Mouse (Mus musculus): ENCODE measurements around the gene Gm973. TPM values are rescaled to one million over a fixed set of nuclear protein-coding genes. Genes with fewer than 3 reads are reported as not detected.
"Not testable (repeated sequence)": the region's sequence is repeated elsewhere in the genome, so short reads cannot be mapped to it uniquely, and the experiment has no call there.

Gene Gm973
- polyA plus RNA-seq, 1 experiment = not detected

DNA sequence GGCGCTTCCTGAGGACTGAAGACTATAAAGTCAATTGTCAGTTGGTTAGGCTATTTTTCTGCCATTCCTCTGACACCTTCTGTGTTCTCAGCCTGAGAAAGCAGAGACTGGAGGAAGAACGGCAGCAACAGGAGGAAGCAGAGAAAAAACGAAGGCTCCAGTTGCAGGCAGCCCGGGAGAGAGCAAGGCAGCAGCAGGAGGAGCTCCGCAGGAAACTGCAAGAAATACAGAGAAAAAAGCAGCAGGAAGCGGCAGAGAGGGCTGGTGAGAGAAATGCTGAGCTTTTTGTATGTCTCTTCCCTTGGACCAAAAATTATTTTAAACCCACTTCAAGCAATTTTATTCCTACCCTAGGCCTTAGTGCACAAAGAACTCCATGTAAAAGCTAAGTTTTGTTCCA lies 117.0 kb downstream of the Gm973 start:
- H3K79me3 ChIP-seq (ENCODE audit: low read depth) = no peaks in the 10 kb centered on the region
- H3K79me2 ChIP-seq (ENCODE audit: control insufficient read depth, insufficient read depth) = no peaks in the 10 kb centered on the region
- H3K27me3 ChIP-seq (ENCODE audit: control insufficient read depth, insufficient read depth, insufficient read length) = no peaks in the 10 kb centered on the region
- no peak overlapping the region for H3ac ChIP-seq (ENCODE audit: control insufficient read depth, insufficient read length, low read depth)
- TF ChIP-seq USF1 (IDR thresholded peaks at IDR 0.05; ENCODE audit: low read depth) = no peak
- no peaks in the 10 kb centered on the region for H3K36me3 ChIP-seq (ENCODE audit: control insufficient read depth, insufficient read depth)
- H3K4me3 ChIP-seq (ENCODE audit: insufficient read depth, poor library complexity, severe bottlenecking) = no peak overlapping the region

DNA sequence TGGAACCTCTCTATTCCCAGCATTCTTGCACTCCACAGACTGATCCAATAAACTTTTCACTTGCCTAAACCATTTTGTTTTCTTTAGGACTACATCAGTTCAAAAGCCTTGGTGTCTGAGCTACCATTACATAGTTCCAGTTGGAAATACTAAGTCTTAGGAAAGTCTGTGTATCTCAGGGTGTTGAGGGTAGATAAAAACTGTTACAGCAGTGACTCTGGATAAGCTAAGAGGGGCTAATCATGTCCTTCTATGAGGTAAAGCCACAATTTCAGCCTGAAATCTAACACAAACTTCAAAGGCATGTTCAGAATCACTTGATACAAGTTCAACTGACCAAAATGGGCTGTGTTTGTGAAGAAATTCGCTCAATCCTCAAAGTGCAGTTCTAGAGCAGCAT lies 120.3 kb downstream of the Gm973 start:
- Histone ChIP-seq H3K36me3 (ENCODE audit: control insufficient read depth, insufficient read depth) (peaks cover 19% of the 10 kb centered on the region), H3K27me3 (ENCODE audit: control insufficient read depth, insufficient read depth, insufficient read length) (no peaks in the 10 kb centered on the region), H3K79me2 (ENCODE audit: control insufficient read depth, insufficient read depth) (no peaks in the 10 kb centered on the region), H3ac (ENCODE audit: control insufficient read depth, insufficient read length, low read depth) (no peak overlapping the region), H3K4me3 (ENCODE audit: insufficient read depth, poor library complexity, severe bottlenecking) (no peak overlapping the region), H3K79me3 (ENCODE audit: low read depth) (no peaks in the 10 kb centered on the region)
- TF ChIP-seq USF1 (IDR thresholded peaks at IDR 0.05; ENCODE audit: low read depth) (no peak), FOSL1 (IDR thresholded peaks at IDR 0.05; ENCODE audit: insufficient read depth, low read length, poor library complexity, severe bottlenecking) (no peak), MYOD1 (IDR thresholded peaks at IDR 0.05; ENCODE audit: control insufficient read depth, insufficient read length, low read depth) (no peak), MYOG (IDR thresholded peaks at IDR 0.05; ENCODE audit: control insufficient read depth, extremely low read depth, insufficient read length) (no peak), MAX (IDR thresholded peaks at IDR 0.05) (no peak), CTCF (IDR thresholded peaks at IDR 0.05; ENCODE audit: control insufficient read depth, insufficient read depth, insufficient read length) (no peak), CEBPB (IDR thresholded peaks at IDR 0.05; ENCODE audit: low read depth) (no peak)

DNA sequence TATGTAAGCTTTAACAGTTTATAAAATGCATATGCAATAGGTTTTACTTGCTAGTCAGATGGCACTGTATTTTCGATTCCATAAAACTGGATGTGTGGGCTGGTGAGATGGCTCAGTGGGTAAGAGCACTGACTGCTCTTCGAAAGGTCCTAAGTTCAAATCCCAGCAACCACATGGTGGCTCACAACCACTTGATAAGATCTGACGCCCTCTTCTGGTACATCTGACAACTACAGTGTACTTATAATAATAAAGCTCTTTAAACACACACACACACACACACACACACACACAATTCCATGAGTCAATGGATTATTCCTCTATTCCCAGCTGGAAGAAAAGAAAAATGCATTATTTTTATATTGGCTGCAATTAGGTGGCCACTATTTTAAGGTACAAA lies 122.3 kb downstream of the Gm973 start:
- TF ChIP-seq CTCF (IDR thresholded peaks at IDR 0.05; ENCODE audit: control insufficient read depth, insufficient read depth, insufficient read length) (no peak), USF1 (IDR thresholded peaks at IDR 0.05; ENCODE audit: low read depth) (no peak), CEBPB (IDR thresholded peaks at IDR 0.05; ENCODE audit: low read depth) (no peak), MYOD1 (IDR thresholded peaks at IDR 0.05; ENCODE audit: control insufficient read depth, insufficient read length, low read depth) (no peak), MAX (IDR thresholded peaks at IDR 0.05) (no peak), FOSL1 (IDR thresholded peaks at IDR 0.05; ENCODE audit: insufficient read depth, low read length, poor library complexity, severe bottlenecking) (no peak), MYOG (IDR thresholded peaks at IDR 0.05; ENCODE audit: control insufficient read depth, extremely low read depth, insufficient read length) (no peak)
- Histone ChIP-seq H3K4me3 (ENCODE audit: insufficient read depth, poor library complexity, severe bottlenecking) (no peak overlapping the region), H3ac (ENCODE audit: control insufficient read depth, insufficient read length, low read depth) (no peak overlapping the region), H3K36me3 (ENCODE audit: control insufficient read depth, insufficient read depth) (peaks cover 39% of the 10 kb centered on the region), H3K27me3 (ENCODE audit: control insufficient read depth, insufficient read depth, insufficient read length) (no peaks in the 10 kb centered on the region), H3K79me3 (ENCODE audit: low read depth) (no peaks in the 10 kb centered on the region), H3K79me2 (ENCODE audit: control insufficient read depth, insufficient read depth) (no peaks in the 10 kb centered on the region)

DNA sequence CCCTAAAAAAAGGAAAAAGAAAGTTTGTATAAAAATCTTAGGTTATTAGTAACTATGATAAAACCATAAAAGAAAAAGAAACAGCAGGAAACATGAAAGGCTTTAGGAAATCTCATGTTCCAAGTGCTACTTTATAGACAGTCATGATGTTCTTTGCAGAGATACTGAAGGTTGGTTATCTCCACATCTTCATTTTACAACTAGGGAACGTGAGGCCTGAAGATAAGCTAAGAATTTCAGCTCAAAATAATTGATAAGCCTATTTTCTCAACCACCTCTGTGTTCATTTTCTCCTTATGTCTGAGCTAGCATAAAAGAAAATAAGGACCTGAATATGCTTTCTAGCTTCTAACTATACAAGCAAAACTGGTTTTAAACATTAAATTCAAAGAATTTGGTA lies 126.4 kb downstream of the Gm973 start:
- Histone ChIP-seq H3K79me3 (ENCODE audit: low read depth) (no peaks in the 10 kb centered on the region), H3K27me3 (ENCODE audit: control insufficient read depth, insufficient read depth, insufficient read length) (no peaks in the 10 kb centered on the region), H3K4me3 (ENCODE audit: insufficient read depth, poor library complexity, severe bottlenecking) (no peak overlapping the region), H3K36me3 (ENCODE audit: control insufficient read depth, insufficient read depth) (peaks cover 56% of the 10 kb centered on the region), H3K79me2 (ENCODE audit: control insufficient read depth, insufficient read depth) (no peaks in the 10 kb centered on the region), H3ac (ENCODE audit: control insufficient read depth, insufficient read length, low read depth) (no peak overlapping the region)
- no peak for TF ChIP-seq MYOD1 (IDR thresholded peaks at IDR 0.05; ENCODE audit: control insufficient read depth, insufficient read length, low read depth)
- no peak for TF ChIP-seq USF1 (IDR thresholded peaks at IDR 0.05; ENCODE audit: low read depth)
- TF ChIP-seq MYOG (IDR thresholded peaks at IDR 0.05; ENCODE audit: control insufficient read depth, extremely low read depth, insufficient read length) = no peak
- TF ChIP-seq CTCF (IDR thresholded peaks at IDR 0.05; ENCODE audit: control insufficient read depth, insufficient read depth, insufficient read length) = no peak
- TF ChIP-seq FOSL1 (IDR thresholded peaks at IDR 0.05; ENCODE audit: insufficient read depth, low read length, poor library complexity, severe bottlenecking) = no peak

GRCm38 (mm10) chr1:59646502-59646901 lies 130.4 kb downstream of the Gm973 start:
- H3K79me3 ChIP-seq (ENCODE audit: low read depth); H3K27me3 ChIP-seq (ENCODE audit: control insufficient read depth, insufficient read depth, insufficient read length); H3K4me3 ChIP-seq (ENCODE audit: insufficient read depth, poor library complexity, severe bottlenecking); H3K79me2 ChIP-seq (ENCODE audit: control insufficient read depth, insufficient read depth); H3ac ChIP-seq (ENCODE audit: control insufficient read depth, insufficient read length, low read depth): not testable (repeated sequence)
- peaks cover 68% of the 10 kb centered on the region for H3K36me3 ChIP-seq (ENCODE audit: control insufficient read depth, insufficient read depth)

DNA sequence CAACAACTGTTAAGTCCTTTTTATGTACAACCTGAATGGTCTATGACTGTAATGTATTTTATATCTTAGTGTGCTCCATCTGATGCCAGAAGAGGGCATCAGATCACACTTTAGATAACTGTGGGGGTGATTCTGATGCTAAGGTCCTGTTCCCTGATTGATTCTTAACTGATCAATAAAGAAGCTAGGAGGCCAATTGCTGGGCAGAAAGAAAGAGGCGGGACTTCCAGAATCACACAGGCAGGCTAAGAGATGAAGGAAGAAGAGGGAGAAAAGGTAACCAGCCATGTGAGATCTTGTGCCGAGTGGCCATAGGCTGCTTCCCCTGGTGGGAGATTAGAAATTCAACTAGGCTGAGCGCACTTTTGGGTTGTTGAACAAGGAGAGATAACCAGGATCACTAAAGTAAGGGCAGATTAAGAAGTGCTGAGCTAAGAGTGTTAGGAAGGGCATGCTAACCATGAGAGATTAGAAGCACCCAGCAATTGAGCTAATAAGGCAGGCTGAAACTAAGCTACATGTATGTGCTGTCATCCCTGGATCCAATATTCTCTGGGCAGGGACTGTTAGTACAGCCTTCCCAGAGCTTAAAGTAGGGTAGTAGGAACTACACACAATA lies 135.2 kb downstream of the Gm973 start:
- TF ChIP-seq MAX (IDR thresholded peaks at IDR 0.05) = no peak
- TF ChIP-seq CEBPB (IDR thresholded peaks at IDR 0.05; ENCODE audit: low read depth) = no peak
- TF ChIP-seq MYOG (IDR thresholded peaks at IDR 0.05; ENCODE audit: control insufficient read depth, extremely low read depth, insufficient read length) = no peak
- TF ChIP-seq USF1 (IDR thresholded peaks at IDR 0.05; ENCODE audit: low read depth) = no peak
- TF ChIP-seq FOSL1 (IDR thresholded peaks at IDR 0.05; ENCODE audit: insufficient read depth, low read length, poor library complexity, severe bottlenecking) = no peak
- no peak for TF ChIP-seq CTCF (IDR thresholded peaks at IDR 0.05; ENCODE audit: control insufficient read depth, insufficient read depth, insufficient read length)
- no peak for TF ChIP-seq MYOD1 (IDR thresholded peaks at IDR 0.05; ENCODE audit: control insufficient read depth, insufficient read length, low read depth)
- peaks cover 14% of the 10 kb centered on the region for H3K79me3 ChIP-seq (ENCODE audit: low read depth)
- H3K36me3 ChIP-seq (ENCODE audit: control insufficient read depth, insufficient read depth) = peaks cover 67% of the 10 kb centered on the region

More for the DNA sequence above, 135.2 kb downstream of the Gm973 start:
- Histone ChIP-seq H3K4me3 (ENCODE audit: insufficient read depth, poor library complexity, severe bottlenecking) (no peak overlapping the region), H3K27me3 (ENCODE audit: control insufficient read depth, insufficient read depth, insufficient read length) (no peaks in the 10 kb centered on the region), H3K79me2 (ENCODE audit: control insufficient read depth, insufficient read depth) (peaks cover 26% of the 10 kb centered on the region), H3ac (ENCODE audit: control insufficient read depth, insufficient read length, low read depth) (no peak overlapping the region)

Data from C2C12 (cell line).